Mouse (Mus musculus): Measurements from ENCODE around the gene Gm5089.

Gene Gm5089

GRCm38 (mm10) chr14:122386281-122387130, 64.4 kb downstream of the Gm5089 start:
- no peak for DNase-seq (ENCODE audit: low spot score in 2 of 2)

GRCm38 (mm10) chr14:122385758-122386157, 65.2 kb downstream of the Gm5089 start:
- no peak for DNase-seq (ENCODE audit: low spot score in 2 of 2)

GRCm38 (mm10) chr14:122385238-122385534, 65.7 kb downstream of the Gm5089 start:
- no peak for DNase-seq (ENCODE audit: low spot score in 2 of 2)

Measured in thymus, postnatal 10 days (tissue).